Mouse (Mus musculus) CH12F3 (cell line): ENCODE measurements around the gene Ttll4.

Experiments used
- in situ Hi-C: fragments of 300-500 bp; cut with MboI; formaldehyde crosslinking; loops from 2 replicates; pipeline ENCODE4 v1.14.3; 2020; ENCODE audit warnings: low sequenced_read_pairs

Ttll4 gene

DNA sequence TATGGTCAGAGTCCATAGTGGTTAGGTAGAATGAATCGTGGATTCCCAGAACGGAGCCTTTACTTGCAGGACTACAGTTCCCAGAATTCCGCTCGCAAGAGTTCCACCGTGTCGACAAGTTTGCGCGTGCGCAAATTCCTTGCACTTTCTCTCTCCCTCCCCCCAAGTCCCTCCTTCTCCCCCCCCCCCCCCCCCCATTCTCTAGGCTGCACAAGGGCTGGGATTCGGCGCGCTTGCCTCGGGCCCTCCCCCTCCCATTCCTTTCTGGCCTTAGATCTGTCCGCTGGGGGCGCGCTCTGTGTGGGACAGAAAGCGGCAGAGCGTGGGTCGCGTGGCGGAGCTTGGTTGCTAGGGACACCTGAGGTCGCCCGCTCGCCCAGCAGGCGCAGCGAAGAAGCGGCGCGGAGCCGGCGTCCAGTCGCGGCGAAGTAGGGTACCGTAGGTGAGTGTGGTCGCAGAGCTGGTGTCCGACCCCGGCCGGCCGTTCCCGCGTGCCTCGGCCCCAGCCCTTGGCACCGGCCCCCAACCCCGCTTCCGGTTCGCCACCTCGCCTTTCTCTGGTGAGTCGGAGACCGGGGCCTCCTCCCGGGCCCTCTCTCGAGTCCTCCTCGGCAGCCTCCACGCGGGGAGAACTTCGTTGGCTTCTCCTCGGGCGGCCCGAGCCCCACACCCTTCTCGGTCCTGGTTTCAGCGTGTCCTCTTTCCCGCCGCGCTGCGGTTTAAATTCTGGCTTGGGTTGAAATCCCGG is at the start of gene Ttll4:
Gene Ttll4, plus strand, starts transcription at position 298 of the 748 bp plus-strand sequence.
- in situ Hi-C loops = no loop called here

GRCm38 (mm10) chr1:74624183-74624582 is 37.4 kb upstream of the Ttll4 start:
- in situ Hi-C loops = no loop called here

- in situ Hi-C loops = no loop called here
These were observed 35.5 kb upstream of the Ttll4 start for GRCm38 (mm10) chr1:74626076-74626475.

GRCm38 (mm10) chr1:74628001-74628400 is 33.5 kb upstream of the Ttll4 start:
- in situ Hi-C loops = no loop called here

DNA sequence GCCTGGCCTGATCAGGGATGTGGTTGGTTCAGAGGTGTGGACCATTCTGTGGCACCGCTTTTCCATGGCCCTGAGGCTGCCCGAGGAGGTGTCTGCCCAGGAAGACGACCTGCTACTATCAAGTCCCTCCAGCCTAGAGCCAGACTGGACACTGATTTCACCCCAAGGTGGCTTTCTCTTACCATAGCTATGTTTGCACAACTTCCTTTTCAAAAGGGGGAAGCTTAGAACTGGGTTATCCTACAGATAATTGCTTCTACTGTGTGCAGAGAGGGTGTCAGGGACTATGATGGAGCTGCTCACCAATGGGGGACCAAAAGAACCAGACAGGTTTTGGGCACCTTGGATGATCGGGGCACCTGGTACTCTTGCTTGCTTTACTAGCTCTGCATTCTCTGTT is 28.8 kb upstream of the Ttll4 start:
- in situ Hi-C loops = no loop called here

GRCm38 (mm10) chr1:74643524-74643923 is 18.0 kb upstream of the Ttll4 start:
- in situ Hi-C loops = no loop called here

DNA sequence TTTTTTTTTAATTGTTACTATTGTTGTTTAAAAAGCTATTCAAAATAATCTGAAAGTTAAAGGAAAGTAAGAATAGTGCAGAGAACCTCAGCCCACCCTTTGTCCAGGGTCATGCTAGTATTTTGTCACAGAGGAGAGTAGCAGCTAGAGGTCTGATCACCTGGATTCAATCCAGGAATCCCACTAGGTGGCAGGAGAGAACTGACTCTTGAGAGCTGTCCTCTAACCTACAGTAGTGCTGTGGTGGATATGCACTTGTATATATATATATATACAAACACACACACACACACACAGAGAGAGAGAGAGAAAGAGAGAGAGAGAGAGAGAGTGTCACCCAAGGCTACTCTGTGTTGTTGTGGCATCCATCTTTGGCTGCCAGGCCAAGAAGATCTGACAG is 17.6 kb upstream of the Ttll4 start:
- in situ Hi-C loops = no loop called here

DNA sequence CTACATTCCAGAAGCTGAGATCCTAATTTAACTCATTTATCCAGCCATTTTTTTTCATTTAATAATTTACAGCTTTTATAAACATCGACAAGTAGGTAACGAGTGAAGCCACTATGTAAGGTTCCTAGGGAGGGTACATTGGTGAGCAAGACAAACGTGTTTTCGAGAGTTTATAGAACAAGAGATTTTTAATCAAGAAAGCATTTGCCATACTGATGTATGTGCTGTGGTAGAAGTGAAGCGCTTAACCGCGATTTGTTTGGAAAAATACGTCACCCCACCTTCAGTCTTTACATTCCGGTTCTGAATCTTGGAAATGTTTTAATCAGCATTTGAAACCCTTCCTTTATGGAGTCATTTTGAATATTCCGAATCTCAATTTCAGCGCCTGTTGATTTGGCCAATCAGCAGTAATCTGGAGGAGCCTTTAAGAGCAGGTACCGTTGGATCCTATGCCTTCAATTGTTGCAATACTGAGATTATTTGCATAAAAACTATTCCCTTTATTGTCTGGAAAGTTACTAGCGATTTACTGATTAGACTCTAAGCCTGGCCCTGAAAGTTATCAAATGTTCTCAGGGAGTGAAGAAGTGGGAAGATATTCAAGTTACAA is 814 bp downstream of the Ttll4 start:
- in situ Hi-C loops = no loop called here

DNA sequence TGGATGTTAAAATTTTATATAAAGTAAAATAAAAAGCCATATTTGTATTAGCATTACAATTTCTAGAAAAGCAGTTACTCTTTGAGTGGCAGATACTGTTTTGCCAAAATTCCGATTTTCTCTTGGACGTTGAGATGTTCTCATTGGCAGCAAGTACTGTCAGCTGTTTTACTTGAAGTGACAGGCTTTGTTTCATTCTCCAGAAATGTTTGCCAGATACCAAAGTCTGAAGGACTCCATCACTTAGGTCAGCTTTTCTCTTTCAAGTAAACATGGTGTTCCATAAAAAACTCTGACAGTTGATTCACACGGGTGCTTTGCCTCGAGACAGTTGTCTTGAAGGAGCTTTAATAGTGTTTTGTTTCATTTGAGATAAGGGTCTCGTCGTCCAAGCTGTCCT is 3.6 kb downstream of the Ttll4 start:
- in situ Hi-C loops = no loop called here

- in situ Hi-C loops = no loop called here
These were observed 6.8 kb downstream of the Ttll4 start for GRCm38 (mm10) chr1:74668371-74668770.

GRCm38 (mm10) chr1:74672731-74673130 is 11.2 kb downstream of the Ttll4 start:
- in situ Hi-C loops = no loop called here

DNA sequence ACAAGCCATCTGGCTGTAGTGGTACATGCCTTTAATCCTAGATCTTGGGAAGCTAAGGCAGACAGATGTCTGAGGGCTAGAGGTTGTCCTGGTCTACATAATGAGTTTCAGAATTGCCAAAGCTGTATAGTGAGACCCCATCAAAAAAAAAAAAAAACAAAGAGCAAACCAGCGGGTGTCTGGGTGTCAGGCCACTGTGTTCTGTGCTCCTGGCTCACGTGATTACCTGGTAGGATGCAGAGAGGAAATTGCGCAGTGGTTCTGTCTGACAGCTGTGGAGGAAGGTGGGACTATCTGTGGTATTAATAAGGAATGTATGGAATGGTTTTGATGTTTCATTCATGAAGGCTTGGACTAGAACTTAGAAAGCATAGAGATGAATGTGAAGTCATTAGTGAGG is 15.3 kb downstream of the Ttll4 start:
- in situ Hi-C loops = no loop called here

GRCm38 (mm10) chr1:74677843-74678242 is 16.3 kb downstream of the Ttll4 start:
- in situ Hi-C loops = no loop called here

GRCm38 (mm10) chr1:74687131-74687530 is 25.6 kb downstream of the Ttll4 start:
- in situ Hi-C loops = no loop called here

GRCm38 (mm10) chr1:74693891-74694583 is 32.5 kb downstream of the Ttll4 start:
- in situ Hi-C loops = no loop called here

- in situ Hi-C loops = no loop called here
These were observed 34.3 kb downstream of the Ttll4 start for GRCm38 (mm10) chr1:74695836-74696235.

DNA sequence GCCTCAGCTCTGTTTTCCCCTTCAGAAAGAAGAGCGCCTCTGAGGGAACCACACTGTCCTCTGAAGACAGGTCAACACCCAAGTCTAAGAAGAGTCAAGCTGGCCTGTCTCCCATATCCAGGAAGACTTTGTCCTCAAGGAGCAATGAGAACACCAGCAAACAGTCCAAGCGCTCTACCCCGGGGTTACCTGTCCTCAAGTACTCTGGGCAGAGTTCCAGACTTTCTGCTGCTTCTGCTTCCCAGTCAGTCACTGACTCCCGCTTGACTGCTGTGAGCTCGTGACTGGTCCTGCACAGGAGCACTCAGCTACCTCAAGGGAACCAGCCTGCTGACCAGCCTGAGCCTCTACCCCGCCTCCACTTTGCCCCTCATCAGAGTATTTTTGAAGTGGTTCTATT is 35.9 kb downstream of the Ttll4 start:
- in situ Hi-C loops = no loop called here

- in situ Hi-C loops = no loop called here
These were observed 36.8 kb downstream of the Ttll4 start for GRCm38 (mm10) chr1:74698353-74698752.

DNA sequence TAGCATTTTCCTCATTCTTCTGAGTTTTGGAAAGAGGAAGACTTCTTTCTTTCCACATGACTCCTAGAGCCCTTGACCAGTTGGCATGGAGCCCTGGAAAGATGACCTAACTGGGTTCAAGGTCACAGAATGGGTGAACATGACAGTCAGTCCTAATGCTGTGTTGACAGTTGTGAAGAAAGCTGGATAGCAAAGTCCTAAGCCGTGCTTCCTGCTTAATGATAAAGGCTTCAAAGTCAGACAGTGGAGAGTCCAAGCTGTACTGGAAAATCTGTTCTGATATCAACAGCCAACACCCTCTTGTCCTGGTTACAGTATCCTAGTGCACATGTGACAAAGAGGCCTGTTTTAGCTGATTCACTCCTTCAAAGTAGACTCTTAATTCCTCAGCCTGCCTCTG is 37.2 kb downstream of the Ttll4 start:
- in situ Hi-C loops = no loop called here

DNA sequence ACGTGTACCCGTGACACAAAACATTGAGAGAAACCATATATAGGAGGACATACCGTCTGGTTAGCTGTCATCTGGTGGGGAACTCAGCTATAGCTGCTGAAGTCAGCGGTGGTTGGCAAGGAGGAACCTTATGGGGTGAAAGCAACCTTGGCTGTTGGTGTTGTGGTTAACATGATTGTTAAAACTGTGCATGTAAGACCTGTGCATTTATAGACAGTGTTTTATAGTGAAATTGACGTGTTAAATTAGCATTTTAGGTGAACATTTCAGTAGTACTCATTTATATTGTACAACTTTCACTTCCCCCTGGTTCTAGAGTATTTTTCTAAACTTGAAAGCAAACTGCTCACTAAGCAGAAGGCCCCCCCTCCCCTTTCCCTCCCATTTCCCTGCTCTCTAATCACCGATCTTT is 40.6 kb downstream of the Ttll4 start:
- in situ Hi-C loops = no loop called here

- in situ Hi-C loops = no loop called here
These were observed 42.6 kb downstream of the Ttll4 start for GRCm38 (mm10) chr1:74704156-74704555.

DNA sequence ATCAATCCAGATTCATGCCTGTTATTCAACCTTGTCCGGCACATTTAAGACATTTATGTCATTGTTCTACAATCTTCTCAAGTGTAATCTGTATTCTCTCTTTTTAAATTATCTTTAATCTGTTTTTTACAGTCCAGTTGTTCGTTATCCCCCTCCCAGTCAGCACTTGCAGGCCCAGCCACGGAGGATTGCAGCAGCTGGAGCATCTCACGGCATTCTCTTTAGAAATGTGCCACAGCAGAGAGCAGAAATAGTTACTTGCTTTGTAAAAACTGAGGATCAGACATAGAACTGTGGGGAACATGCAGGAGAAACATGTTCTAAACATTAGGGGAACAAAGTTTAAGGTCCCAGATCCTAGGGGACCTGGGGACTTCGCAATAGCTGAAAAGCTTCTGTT is 43.5 kb downstream of the Ttll4 start:
- in situ Hi-C loops = no loop called here
